Mouse (Mus musculus) ES-E14 (cell line): ENCODE measurements at regions not wholly inside any gene's neighbourhood (a gene's known extent, or its start where the extent isn't known, plus 50 kb on each side); places are given as distances from the start of the nearest gene placed in this dataset.

Experiments used
- DNase-seq: peaks from one replicate; pipeline ENCODE4 v3.0.0-alpha.2; 2013; ENCODE audit warnings: low read depth, low spot score
- H3K27ac ChIP-seq: 2 replicates; pipeline ENCODE4 v1.5.1; 2012; ENCODE audit warnings: low read depth, mild to moderate bottlenecking, low read length, moderate library complexity, mixed read lengths; ENCODE audit not compliant: poor library complexity, insufficient read depth, severe bottlenecking
- H3K36me3 ChIP-seq: 2 replicates; pipeline ENCODE4 v1.6.1; 2012; ENCODE audit warnings: mild to moderate bottlenecking, low read length, moderate library complexity, mixed read lengths; ENCODE audit not compliant: control insufficient read depth, poor library complexity, insufficient read depth, severe bottlenecking
- H3K4me1 ChIP-seq, 2 experiments: fragments of 150-350 bp in 1 of 2; sonication (generic) in 1 of 2; 2 replicates each; pipeline ENCODE4 v1.6.1; 2012; ENCODE audit warnings: low read length in 2 of 2, mild to moderate bottlenecking in 1 of 2, mixed read lengths in 1 of 2; ENCODE audit not compliant: control insufficient read depth in 2 of 2, insufficient read depth in 2 of 2, poor library complexity in 1 of 2
- H3K4me3 ChIP-seq, 2 experiments: fragments of 150-350 bp in 1 of 2; sonication (generic) in 1 of 2; 2 replicates each; pipeline ENCODE4 v1.5.1; 2012; ENCODE audit warnings: low read length in 2 of 2, low read depth in 1 of 2, mild to moderate bottlenecking in 1 of 2, mixed read lengths in 1 of 2; ENCODE audit not compliant: insufficient read depth in 1 of 2, poor library complexity in 1 of 2, severe bottlenecking in 1 of 2
- H3K9ac ChIP-seq: 2 replicates; pipeline ENCODE4 v1.6.1; 2012; ENCODE audit warnings: low read depth, mild to moderate bottlenecking, low read length, mixed read lengths; ENCODE audit not compliant: poor library complexity, insufficient read depth, severe bottlenecking
- H3K9me3 ChIP-seq: fragments of 150-350 bp; sonication (generic); 2 replicates; pipeline ENCODE4 v1.6.1; 2012; ENCODE audit warnings: low read depth, mild to moderate bottlenecking, low read length; ENCODE audit not compliant: control insufficient read depth, insufficient read depth
- CHD2 ChIP-seq: IDR thresholded peaks from 2 replicates; pipeline ENCODE4 v1.6.1; 2014; ENCODE audit warnings: mild to moderate bottlenecking, low read depth, low read length, inconsistent platforms
- HCFC1 ChIP-seq: IDR thresholded peaks from 2 replicates; pipeline ENCODE4 v1.6.1; 2012; ENCODE audit warnings: low read length, inconsistent platforms, borderline replicate concordance; ENCODE audit not compliant: insufficient read depth
- MAFK ChIP-seq: IDR thresholded peaks from 2 replicates; pipeline ENCODE4 v1.6.1; 2014; ENCODE audit warnings: mild to moderate bottlenecking, low read depth, low read length, inconsistent platforms; ENCODE audit not compliant: insufficient read depth
- ZC3H11A ChIP-seq: IDR thresholded peaks from 2 replicates; pipeline ENCODE4 v1.6.1; 2012; ENCODE audit warnings: low read depth, mild to moderate bottlenecking, inconsistent platforms, low read length, borderline replicate concordance
- ZNF384 ChIP-seq: IDR thresholded peaks from 2 replicates; pipeline ENCODE4 v1.6.1; 2012; ENCODE audit warnings: low read depth, low read length, inconsistent platforms
- in situ Hi-C, 2 experiments: fragments of 600-800 bp; cut with MboI; formaldehyde crosslinking; loops; one replicate each; pipeline ENCODE4 v1.15.1; 2025; ENCODE audit warnings: low sequenced_read_pairs in 2 of 2, inconsistent platforms in 1 of 2; ENCODE audit not compliant: unreplicated experiment in 2 of 2

DNA sequence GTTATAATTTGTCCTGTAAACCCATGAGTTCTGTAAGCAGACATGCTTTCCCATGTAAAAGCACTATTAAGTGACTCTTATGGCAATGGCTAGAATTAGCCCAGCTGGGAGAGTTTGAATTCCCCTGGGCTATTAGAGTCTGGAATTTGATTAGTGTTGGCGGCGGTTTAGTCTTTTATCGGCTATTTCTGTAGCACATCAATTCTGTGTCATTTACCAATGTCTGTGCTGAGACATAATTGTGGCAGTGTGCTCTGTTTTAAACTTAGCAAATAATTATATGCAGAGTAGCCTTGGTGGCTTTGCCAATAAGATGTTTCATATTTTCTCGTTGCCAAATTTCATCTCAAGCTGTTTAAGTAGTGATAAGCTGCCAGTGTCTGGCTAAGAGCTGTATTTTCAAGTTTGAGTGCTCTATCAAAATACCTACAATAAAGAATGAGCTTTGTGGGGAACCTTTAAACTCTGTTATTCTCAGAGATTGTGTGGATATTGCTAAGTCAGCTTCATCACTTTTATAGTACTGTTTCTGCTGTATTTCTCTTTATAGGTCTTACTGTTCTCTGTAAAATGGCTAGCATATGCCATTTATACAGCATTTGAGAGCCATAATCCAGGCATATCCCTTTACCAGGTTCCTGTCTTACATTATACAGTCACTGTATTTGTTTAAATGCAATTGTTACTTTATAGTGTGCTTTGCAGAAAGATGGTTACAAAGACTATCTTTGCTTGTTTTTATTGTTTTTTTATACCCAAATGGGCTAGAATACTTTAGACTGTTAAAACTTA lies 466.7 kb downstream of the Plod2 start:
- Histone ChIP-seq H3K4me1 (no peaks in the 10 kb centered on the region), H3K36me3 (no peaks in the 10 kb centered on the region), H3K27ac (no peak overlapping the region), H3K4me3 (no peak overlapping the region), H3K9me3 (no peaks in the 10 kb centered on the region), H3K9ac (no peak overlapping the region)
- in situ Hi-C loops: no loop called here
- DNase-seq: no peak
- TF ChIP-seq MAFK: no peak
- no peak for TF ChIP-seq ZC3H11A

DNA sequence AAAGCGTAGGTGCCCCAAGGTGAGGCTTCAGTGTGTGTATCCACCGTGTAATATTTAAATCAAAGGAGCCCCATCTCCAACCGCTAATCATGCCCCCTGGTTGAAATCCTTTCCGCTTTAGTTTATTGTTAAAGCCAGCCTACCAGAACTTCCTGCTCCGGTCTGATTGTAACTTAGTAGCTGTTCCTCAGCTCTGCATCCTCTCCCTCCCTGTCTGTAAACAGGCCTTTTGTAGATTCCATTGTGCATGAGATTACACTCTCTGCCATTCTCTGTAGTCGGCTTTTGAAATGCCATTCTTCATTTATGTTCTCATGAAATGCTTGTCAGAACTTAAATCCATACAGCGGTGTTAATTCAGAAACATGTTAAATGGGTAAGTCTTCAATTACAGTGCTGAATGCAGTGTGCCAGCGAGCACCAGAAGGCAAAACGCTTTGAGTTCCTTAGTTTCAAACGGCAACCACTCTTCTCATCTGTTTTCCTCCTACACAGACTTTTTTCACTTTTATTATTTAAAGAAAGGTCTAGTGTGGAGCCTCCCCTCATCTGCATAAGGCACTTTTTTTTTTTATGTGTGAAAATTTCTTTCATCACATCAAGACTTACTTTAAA lies 502.4 kb downstream of the Plod2 start:
- TF ChIP-seq CHD2: no peak
- no peak for TF ChIP-seq ZNF384
- TF ChIP-seq ZC3H11A: no peak
- no peak for TF ChIP-seq HCFC1
- no peak for TF ChIP-seq MAFK
- Histone ChIP-seq H3K4me3 (no peak overlapping the region), H3K36me3 (no peaks in the 10 kb centered on the region), H3K27ac (no peak overlapping the region), H3K4me1 (no peaks in the 10 kb centered on the region), H3K9ac (no peak overlapping the region), H3K9me3 (no peaks in the 10 kb centered on the region)
- in situ Hi-C loops: no loop called here
- DNase-seq: no peak

DNA sequence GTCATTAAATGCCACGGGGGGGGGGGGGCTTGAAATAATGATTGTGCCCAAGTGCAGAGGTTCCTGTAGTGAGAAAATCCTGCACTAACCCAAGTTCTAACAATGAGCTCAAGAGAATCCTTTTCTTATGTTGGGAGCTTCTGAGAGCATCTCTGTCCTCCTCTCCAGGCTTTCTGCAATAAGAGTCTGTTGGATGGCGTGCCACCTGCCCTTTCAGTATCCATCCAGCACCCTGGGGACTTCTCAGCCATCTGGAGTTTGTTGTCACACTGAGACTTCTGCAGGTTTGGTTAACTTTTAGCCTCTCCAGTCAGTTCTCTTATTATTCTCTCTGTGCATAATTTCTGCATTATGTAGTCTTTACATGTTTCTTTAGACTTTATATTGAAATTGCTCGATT lies 530.1 kb downstream of the Plod2 start:
- H3K9me3 ChIP-seq: no peaks in the 10 kb centered on the region
- H3K9ac ChIP-seq: no peak overlapping the region
- DNase-seq: no peak
- H3K36me3 ChIP-seq: no peaks in the 10 kb centered on the region
- no peak for TF ChIP-seq MAFK
- TF ChIP-seq ZC3H11A: no peak
- no peak for TF ChIP-seq CHD2
- TF ChIP-seq ZNF384: no peak
- no peak for TF ChIP-seq HCFC1
- no peaks in the 10 kb centered on the region for H3K4me1 ChIP-seq
- in situ Hi-C loops: no loop called here
- H3K4me3 ChIP-seq: no peak overlapping the region
- no peak overlapping the region for H3K27ac ChIP-seq

DNA sequence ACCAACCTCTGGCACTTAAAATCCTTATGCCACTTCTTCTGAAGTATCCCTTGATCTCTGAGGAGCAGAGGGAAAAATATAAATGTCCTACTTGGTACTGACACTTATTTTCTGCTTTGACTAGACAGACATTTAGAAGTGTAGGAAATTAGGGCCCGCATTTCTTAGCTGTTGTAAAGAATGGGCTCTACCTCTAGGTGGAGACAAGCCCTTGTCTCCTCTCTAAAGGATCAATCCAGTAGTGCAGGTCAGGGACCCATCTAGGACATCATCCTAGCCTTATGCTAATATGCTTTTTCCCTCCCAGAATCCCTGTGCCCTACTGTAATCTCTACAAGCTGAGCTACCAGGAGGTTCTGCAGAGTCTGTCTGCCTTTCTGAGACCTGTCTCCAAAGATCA lies 541.1 kb downstream of the Plod2 start:
- in situ Hi-C loops: no loop called here
- Histone ChIP-seq H3K36me3 (no peaks in the 10 kb centered on the region), H3K4me3 (no peak overlapping the region), H3K9me3 (no peaks in the 10 kb centered on the region), H3K4me1 (no peaks in the 10 kb centered on the region), H3K9ac (no peak overlapping the region), H3K27ac (no peak overlapping the region)
- peak; percentile 6 for DNase-seq
- no peak for TF ChIP-seq ZC3H11A
- TF ChIP-seq MAFK: no peak
- no peak for TF ChIP-seq CHD2
- no peak for TF ChIP-seq ZNF384
- no peak for TF ChIP-seq HCFC1
